4 mouse cellular contexts compared by ENCODE assay signal in genomic region chr1:114641854-114642253, GRCm38 (mm10).
DNase-seq lines count a peak whose midpoint lies in the region.
"Not testable (repeated sequence)": the region's sequence is repeated elsewhere in the genome, so short reads cannot be mapped to it uniquely, and the experiment has no call there.

No protein-coding gene starts in this region.

- not testable (repeated sequence) for H3K27ac ChIP-seq in ES-E14 (ENCODE audit: insufficient read depth, low read depth, low read length, poor library complexity, severe bottlenecking)

- not testable (repeated sequence) for H3K4me1 ChIP-seq in ES-E14 (ENCODE audit: control insufficient read depth in 2 of 2, insufficient read depth in 2 of 2, low read length in 2 of 2, poor library complexity in 1 of 2)

- not testable (repeated sequence) for H3K4me3 ChIP-seq in ES-E14 (ENCODE audit: insufficient read depth in 1 of 2, low read depth in 1 of 2, low read length in 2 of 2, poor library complexity in 1 of 2, severe bottlenecking in 1 of 2)

- not testable (repeated sequence) for H3K9ac ChIP-seq in ES-E14 (ENCODE audit: insufficient read depth, low read depth, low read length, poor library complexity, severe bottlenecking)

- in situ Hi-C loops in ES-E14 (cut with MboI; ENCODE audit: low sequenced_read_pairs in 2 of 2, unreplicated experiment in 2 of 2), result not testable (repeated sequence)

- peak; percentile 70 for DNase-seq in ES-CJ7 (ENCODE audit: low read depth, low spot score)
- DNase-seq in ES-E14 (ENCODE audit: low read depth, low spot score), result peak; percentile 22
- peak; percentile 90 for DNase-seq in R1 (ENCODE audit: low read depth, low spot score)
- peak; percentile 62 for DNase-seq in ZHBTc4 (ENCODE audit: low read depth, low spot score)

- not testable (repeated sequence) for H3K9me3 ChIP-seq in ES-E14 (ENCODE audit: control insufficient read depth, insufficient read depth, low read depth, low read length)

- not testable (repeated sequence) for H3K36me3 ChIP-seq in ES-E14 (ENCODE audit: control insufficient read depth, insufficient read depth, low read length, poor library complexity, severe bottlenecking)

Comparison
In these comparisons a context has a peak if more than half of its experiments do, and no peak if none do; other contexts are left out.
1. DNase-seq: peak in every context shown above with its lines; median percentile 90 in R1; 70 in ES-CJ7; 62 in ZHBTc4; 22 in ES-E14.